Mouse (Mus musculus) C2C12 (cell line): Measurements from ENCODE around the gene Fbxw4. TPM values are rescaled to one million over a fixed set of nuclear protein-coding genes. Genes with fewer than 3 reads are reported as not detected.

ENCODE experiments used
- H3K27me3 ChIP-seq: one replicate; pipeline ENCODE4 v1.6.1; 2011; ENCODE audit not compliant: control insufficient read depth, insufficient read depth, insufficient read length
- H3K36me3 ChIP-seq: one replicate; pipeline ENCODE4 v1.6.1; 2011; ENCODE audit not compliant: control insufficient read depth, insufficient read depth
- H3K4me3 ChIP-seq: one replicate; pipeline ENCODE4 v1.5.1; 2011; ENCODE audit warnings: mild to moderate bottlenecking, control low read depth; ENCODE audit not compliant: poor library complexity, insufficient read depth, severe bottlenecking
- H3K79me2 ChIP-seq: one replicate; pipeline ENCODE4 v1.6.1; 2011; ENCODE audit not compliant: control insufficient read depth, insufficient read depth
- H3K79me3 ChIP-seq: one replicate; pipeline ENCODE4 v1.6.1; 2011; ENCODE audit warnings: low read depth, control low read depth
- H3ac ChIP-seq: one replicate; pipeline ENCODE3; 2011; ENCODE audit warnings: low read depth; ENCODE audit not compliant: control insufficient read depth, insufficient read length
- CEBPB ChIP-seq: IDR thresholded peaks from one replicate; pipeline ENCODE4 v1.6.1; 2011; ENCODE audit warnings: low read depth, mild to moderate bottlenecking, control low read depth, moderate library complexity
- CTCF ChIP-seq: IDR thresholded peaks from one replicate; pipeline ENCODE4 v1.5.1; 2011; ENCODE audit not compliant: control insufficient read depth, insufficient read depth, insufficient read length
- FOSL1 ChIP-seq: IDR thresholded peaks from one replicate; pipeline ENCODE4 v1.8.0; 2011; ENCODE audit warnings: mild to moderate bottlenecking, low read length; ENCODE audit not compliant: poor library complexity, insufficient read depth, severe bottlenecking
- MAX ChIP-seq: IDR thresholded peaks from one replicate; pipeline ENCODE4 v1.6.1; 2011; ENCODE audit warnings: mild to moderate bottlenecking, control low read depth
- MYOD1 ChIP-seq: IDR thresholded peaks from one replicate; pipeline ENCODE4 v1.6.1; 2011; ENCODE audit warnings: low read depth; ENCODE audit not compliant: control insufficient read depth, insufficient read length
- MYOG ChIP-seq: IDR thresholded peaks from one replicate; pipeline ENCODE4 v1.6.1; 2011; ENCODE audit not compliant: control insufficient read depth, insufficient read length; ENCODE audit errors: extremely low read depth
- USF1 ChIP-seq: IDR thresholded peaks from one replicate; pipeline ENCODE4 v1.6.1; 2011; ENCODE audit warnings: low read depth, mild to moderate bottlenecking, control low read depth, moderate library complexity
- polyA plus RNA-seq: library from polyadenylated mRNA; unstranded; fragments of >200 nt; fragmentation: generic; extraction: Trizol; gene quantifications from one replicate; pipeline ENCODE4 v1.2.1, GENCODE M21; 2012; ENCODE audit warnings: missing spikeins

The Fbxw4 gene
- polyA plus RNA-seq, 1 experiment: 19.3 TPM

GRCm38 (mm10) chr19:45627036-45627435, 33.1 kb downstream of the Fbxw4 start:
- no peak overlapping the region for H3ac ChIP-seq
- H3K36me3 ChIP-seq: peaks cover 4% of the 10 kb centered on the region
- no peaks in the 10 kb centered on the region for H3K79me3 ChIP-seq
- TF ChIP-seq CEBPB: no peak
- no peaks in the 10 kb centered on the region for H3K79me2 ChIP-seq
- H3K4me3 ChIP-seq: no peak overlapping the region
- H3K27me3 ChIP-seq: no peaks in the 10 kb centered on the region

- Histone ChIP-seq H3K79me3 (no peaks in the 10 kb centered on the region), H3K4me3 (no peak overlapping the region), H3K36me3 (peaks cover 4% of the 10 kb centered on the region), H3ac (no peak overlapping the region), H3K79me2 (no peaks in the 10 kb centered on the region), H3K27me3 (no peaks in the 10 kb centered on the region)
- TF ChIP-seq MYOG (no peak), CTCF (no peak), MYOD1 (no peak), FOSL1 (no peak), MAX (no peak), CEBPB (no peak), USF1 (no peak)
Observed at GRCm38 (mm10) chr19:45623710-45624109, 36.4 kb downstream of the Fbxw4 start.

- TF ChIP-seq FOSL1 (no peak), MYOD1 (no peak), USF1 (no peak), MYOG (no peak), MAX (no peak), CEBPB (no peak), CTCF (no peak)
- Histone ChIP-seq H3K36me3 (peaks cover 4% of the 10 kb centered on the region), H3K79me2 (no peaks in the 10 kb centered on the region), H3K4me3 (no peak overlapping the region), H3K27me3 (no peaks in the 10 kb centered on the region), H3K79me3 (no peaks in the 10 kb centered on the region), H3ac (no peak overlapping the region)
Observed at GRCm38 (mm10) chr19:45622144-45622543, 38.0 kb downstream of the Fbxw4 start.

- Histone ChIP-seq H3K4me3 (no peak overlapping the region), H3K79me2 (no peaks in the 10 kb centered on the region), H3K79me3 (no peaks in the 10 kb centered on the region), H3ac (no peak overlapping the region), H3K36me3 (peaks cover 4% of the 10 kb centered on the region), H3K27me3 (no peaks in the 10 kb centered on the region)
- TF ChIP-seq USF1: no peak
- no peak for TF ChIP-seq MYOG
- no peak for TF ChIP-seq FOSL1
- no peak for TF ChIP-seq CTCF
- no peak for TF ChIP-seq CEBPB
- TF ChIP-seq MYOD1: no peak
- no peak for TF ChIP-seq MAX
Observed at GRCm38 (mm10) chr19:45621061-45621460, 39.1 kb downstream of the Fbxw4 start.

GRCm38 (mm10) chr19:45619744-45620501, 40.2 kb downstream of the Fbxw4 start:
- no peaks in the 10 kb centered on the region for H3K79me2 ChIP-seq
- TF ChIP-seq USF1 (no peak), MYOG (no peak)
- H3K79me3 ChIP-seq: no peaks in the 10 kb centered on the region
- H3K4me3 ChIP-seq: no peak overlapping the region
- H3K36me3 ChIP-seq: no peaks in the 10 kb centered on the region
- H3K27me3 ChIP-seq: no peaks in the 10 kb centered on the region
- no peak overlapping the region for H3ac ChIP-seq

GRCm38 (mm10) chr19:45618184-45618583, 41.9 kb downstream of the Fbxw4 start:
- Histone ChIP-seq H3K4me3 (no peak overlapping the region), H3ac (no peak overlapping the region)

More at GRCm38 (mm10) chr19:45618184-45618583, 41.9 kb downstream of the Fbxw4 start:
- TF ChIP-seq MYOD1 (no peak), USF1 (no peak), MAX (no peak), MYOG (no peak), CEBPB (no peak), FOSL1 (no peak)
- Histone ChIP-seq H3K27me3 (no peaks in the 10 kb centered on the region), H3K79me2 (no peaks in the 10 kb centered on the region), H3K36me3 (no peaks in the 10 kb centered on the region), H3K79me3 (no peaks in the 10 kb centered on the region)
